Comparison of ENCODE assay signal across 7 mouse cellular contexts in the genomic region with DNA sequence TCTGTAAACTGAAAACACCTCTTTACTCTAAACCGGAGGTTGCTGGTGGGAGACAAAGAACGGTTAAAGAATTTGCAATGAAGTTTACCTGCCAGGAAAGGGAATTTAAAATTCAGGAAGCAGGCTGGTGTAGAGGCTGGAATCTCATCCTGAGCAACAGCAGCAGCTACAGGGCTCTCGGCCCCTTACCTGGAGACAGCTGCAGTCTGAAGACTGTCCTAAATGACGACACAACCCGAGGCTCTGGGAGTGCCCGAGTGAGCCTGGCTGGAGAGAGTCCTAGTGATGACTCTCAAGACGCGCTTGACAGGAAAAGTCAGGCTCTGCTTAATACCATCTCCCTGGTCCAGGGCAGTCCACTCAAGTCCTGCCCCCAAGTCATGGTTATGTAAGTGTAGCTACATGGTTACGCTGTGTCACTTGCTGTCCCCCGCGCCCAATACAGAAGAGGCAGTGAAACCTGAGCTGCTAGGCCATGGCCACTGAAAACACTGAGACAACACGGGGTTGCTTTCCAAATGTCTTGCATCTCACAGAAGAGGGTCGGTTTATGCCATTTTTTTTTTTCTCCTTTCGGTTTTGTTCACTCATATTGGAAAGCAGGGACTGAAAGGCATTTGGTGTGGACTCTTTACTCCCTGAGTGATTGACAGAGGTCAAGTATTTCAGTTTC. TPM values are rescaled to one million over a fixed set of nuclear protein-coding genes. Genes with fewer than 3 reads are reported as not detected.
DNase-seq lines count a peak whose midpoint lies in the region; ATAC-seq lines count a peak whose summit lies in the region.

No protein-coding gene starts in this region.

- peak overlapping the region; percentile 51 for H3K27ac ChIP-seq in heart, embryonic 16.5 days (ENCODE audit: low read length)
- peak overlapping the region; percentile 59 for H3K27ac ChIP-seq in liver, embryonic 12.5 days

- DNase-seq in spleen, postnatal 36 days (ENCODE audit: low spot score in 2 of 2), result peak; percentile 20 to 30
- no peak for DNase-seq in spleen, postnatal 14 days (ENCODE audit: low spot score in 2 of 2)
- peak; percentile 55 for DNase-seq in embryo, embryonic 10.5 days (ENCODE audit: low spot score)
- DNase-seq in splenic B cell, adult 2 months (ENCODE audit: low read depth, low spot score), result peak; percentile 41
- no peak for DNase-seq in right cerebral cortex, postnatal 4 days

- no peaks in the 10 kb centered on the region for H3K36me3 ChIP-seq in heart, embryonic 16.5 days (ENCODE audit: control insufficient read depth, insufficient read depth)
- no peaks in the 10 kb centered on the region for H3K36me3 ChIP-seq in liver, embryonic 12.5 days
- H3K36me3 ChIP-seq in splenic B cell, adult 2 months (ENCODE audit: control insufficient read depth, insufficient read depth, low read length, poor library complexity, severe bottlenecking), result no peaks in the 10 kb centered on the region

- WGBS in heart, embryonic 16.5 days, result 29% methylated on average over 14 of the region's 14 CpGs
- 58% methylated on average over 14 of the region's 14 CpGs for WGBS in liver, embryonic 12.5 days (ENCODE audit: insufficient replicate concordance)

- H3K9ac ChIP-seq in heart, embryonic 16.5 days (ENCODE audit: low read length), result no peak overlapping the region
- no peak overlapping the region for H3K9ac ChIP-seq in liver, embryonic 12.5 days

- peaks cover 42% of the 10 kb centered on the region for H3K4me1 ChIP-seq in heart, embryonic 16.5 days (ENCODE audit: control insufficient read depth, insufficient read depth, low read length)
- H3K4me1 ChIP-seq in liver, embryonic 12.5 days, result peaks cover 46% of the 10 kb centered on the region

- H3K4me2 ChIP-seq in heart, embryonic 16.5 days (ENCODE audit: low read depth, low read length), result peak overlapping the region; percentile 17
- peak overlapping the region; percentile 36 for H3K4me2 ChIP-seq in liver, embryonic 12.5 days

- H3K4me3 ChIP-seq in heart, embryonic 16.5 days (ENCODE audit: low read length), result no peak overlapping the region
- no peak overlapping the region for H3K4me3 ChIP-seq in liver, embryonic 12.5 days

- no peaks in the 10 kb centered on the region for H3K9me3 ChIP-seq in heart, embryonic 16.5 days (replicated peaks; ENCODE audit: control insufficient read depth, low read length)
- no peaks in the 10 kb centered on the region for H3K9me3 ChIP-seq in liver, embryonic 12.5 days (replicated peaks)

- no peaks in the 10 kb centered on the region for H3K27me3 ChIP-seq in heart, embryonic 16.5 days (ENCODE audit: control insufficient read depth, insufficient read depth, low read length)
- no peaks in the 10 kb centered on the region for H3K27me3 ChIP-seq in liver, embryonic 12.5 days (replicated peaks)
- H3K27me3 ChIP-seq in splenic B cell, adult 2 months (ENCODE audit: control insufficient read depth, insufficient read depth, low read length, poor library complexity, severe bottlenecking), result no peaks in the 10 kb centered on the region

- ATAC-seq in heart, embryonic 16.5 days (replicated peaks; ENCODE audit: extremely low read depth, insufficient read depth, low FRiP score), result peak; percentile 42; the same call in 1 of the 2 replicates
- ATAC-seq in liver, embryonic 12.5 days, result peak; percentile 38; the same call in 1 of the 2 replicates

RNA-seq across cellular contexts. Expression of a gene that starts 13.5 kb away (rescaled TPM):
- 53.1 and 54.0 TPM in 2 replicates for polyA plus RNA-seq in heart, embryonic 16.5 days (2015; fragmentation: Nextera tagmentation; extraction: Ambion mirVana)
- polyA plus RNA-seq in liver, embryonic 12.5 days (2016; fragmentation: Nextera tagmentation; extraction: Ambion mirVana), result 17.6 and 20.4 TPM in 2 replicates

RNA-seq across cellular contexts. Expression of a gene that starts 50.0 kb away (rescaled TPM):
- 53.5 and 58.5 TPM in 2 replicates for polyA plus RNA-seq in heart, embryonic 16.5 days (2015; fragmentation: Nextera tagmentation; extraction: Ambion mirVana)
- 49.6 and 51.9 TPM in 2 replicates for polyA plus RNA-seq in liver, embryonic 12.5 days (2016; fragmentation: Nextera tagmentation; extraction: Ambion mirVana)

Comparison
In these comparisons a context has a peak if more than half of its experiments do, and no peak if none do; other contexts are left out.
1. DNase-seq: peak in spleen, postnatal 36 days (2 of 2), embryo, embryonic 10.5 days (single experiment) and splenic B cell, adult 2 months (single experiment); none in spleen, postnatal 14 days (0 of 2) and right cerebral cortex, postnatal 4 days (single experiment).